Mouse (Mus musculus) stomach, postnatal 0 days (tissue): ENCODE results near the gene Ubr2. TPM values are rescaled to one million over a fixed set of nuclear protein-coding genes. Genes with fewer than 3 reads are reported as not detected.

Experiments
- ATAC-seq: fragments of 200-750 bp; cut with Nextera tagmentation; 2 replicates; pipeline ENCODE4 v1.8.0; 2017; ENCODE audit not compliant: low FRiP score, low TSS enrichment
- DNase-seq: peaks from one replicate; pipeline ENCODE4 v3.0.0-alpha.2; 2016; ENCODE audit warnings: low spot score
- H3K27ac ChIP-seq: fragments of 300-500 bp; sonication (generic); replicated peaks from 2 replicates; pipeline ENCODE4 v1.5.1; 2014; ENCODE audit warnings: mild to moderate bottlenecking, control low read depth
- H3K27me3 ChIP-seq: fragments of 300-500 bp; sonication (generic); 2 replicates; pipeline ENCODE4 v1.6.1; 2014; ENCODE audit warnings: low read length; ENCODE audit not compliant: control insufficient read depth, insufficient read depth
- H3K36me3 ChIP-seq: fragments of 300-500 bp; sonication (generic); 2 replicates; pipeline ENCODE4 v1.6.1; 2014; ENCODE audit warnings: low read length, mixed read lengths; ENCODE audit not compliant: control insufficient read depth, insufficient read depth
- H3K4me1 ChIP-seq: fragments of 300-500 bp; sonication (generic); replicated peaks from 2 replicates; pipeline ENCODE4 v1.6.1; 2014; ENCODE audit warnings: antibody characterized with exemption; ENCODE audit not compliant: control insufficient read depth, insufficient read depth
- H3K4me2 ChIP-seq: fragments of 300-500 bp; sonication (generic); replicated peaks from 2 replicates; pipeline ENCODE4 v1.6.1; 2014; ENCODE audit warnings: low read depth, mild to moderate bottlenecking, control low read depth, moderate library complexity
- H3K4me3 ChIP-seq: fragments of 300-500 bp; sonication (generic); 2 replicates; pipeline ENCODE4 v1.5.1; 2014; ENCODE audit warnings: low read depth, low read length, control low read depth
- H3K9ac ChIP-seq: fragments of 300-500 bp; sonication (generic); 2 replicates; pipeline ENCODE4 v1.6.1; 2014; ENCODE audit warnings: mild to moderate bottlenecking, low read length, control low read depth, mixed read lengths
- H3K9me3 ChIP-seq: fragments of 300-500 bp; sonication (generic); 2 replicates; pipeline ENCODE4 v1.6.1; 2016; ENCODE audit warnings: low read length; ENCODE audit not compliant: control insufficient read depth
- CTCF ChIP-seq: IDR thresholded peaks from 2 replicates; pipeline ENCODE4 v1.5.1; 2016; ENCODE audit warnings: antibody characterized with exemption, low read depth, mild to moderate bottlenecking, moderate library complexity
- EP300 ChIP-seq: optimal IDR thresholded peaks from 2 replicates; pipeline ENCODE3; 2016; ENCODE audit warnings: antibody characterized with exemption
- WGBS: fragments of 180-500 bp; shearing (Covaris S2); extraction: QIAGEN DNeasy Blood & Tissue Kit; methylation state at CpG from one replicate; pipeline ENCODE4 v1.1.7; 2014; 5-methylcytosine and 5-hydroxymethylcytosine counted together
- polyA plus RNA-seq: library from polyadenylated mRNA; unstranded; fragments of >200 nt; fragmentation: Nextera tagmentation; extraction: Ambion mirVana; gene quantifications from 2 replicates; pipeline ENCODE4 v1.2.1, GENCODE M21; 2015

Gene Ubr2
- polyA plus RNA-seq, 1 experiment from 2014 or later = 5.9 TPM

DNA sequence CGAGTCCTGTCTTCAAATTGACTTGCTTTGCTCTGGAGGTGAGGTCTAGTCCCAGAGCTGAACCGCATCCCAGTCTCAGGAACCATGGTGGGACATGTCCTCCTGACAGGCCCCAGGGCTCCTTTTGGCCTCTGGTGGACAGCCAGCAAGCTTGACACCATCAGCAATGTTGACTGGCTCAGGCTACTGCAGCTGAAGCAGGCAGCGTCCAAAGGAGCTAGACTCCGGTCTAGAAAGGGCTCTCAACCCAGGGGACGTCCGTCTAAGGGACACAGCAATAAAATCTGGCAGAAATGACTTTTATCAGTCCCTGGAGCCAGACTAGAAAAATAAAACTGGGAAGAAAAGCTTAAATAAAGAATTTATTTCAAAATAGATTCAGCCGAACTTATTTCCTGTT, 80.5 kb downstream of the Ubr2 start:
- no peak overlapping the region for H3K27ac ChIP-seq
- no peaks in the 10 kb centered on the region for H3K27me3 ChIP-seq
- H3K36me3 ChIP-seq = peaks cover 35% of the 10 kb centered on the region
- no peaks in the 10 kb centered on the region for H3K4me1 ChIP-seq
- TF ChIP-seq CTCF = no peak
- TF ChIP-seq EP300 = no peak
- no peak overlapping the region for H3K9ac ChIP-seq
- no peak for DNase-seq
- H3K9me3 ChIP-seq = no peaks in the 10 kb centered on the region
- H3K4me2 ChIP-seq = no peak overlapping the region
- no peak overlapping the region for H3K4me3 ChIP-seq
- no peak for ATAC-seq
- 84% methylated on average over 7 of the region's 7 CpGs for WGBS

GRCm38 (mm10) chr17:46929277-46929676, 81.1 kb downstream of the Ubr2 start:
- peak; percentile 34 for DNase-seq
- no peak for ATAC-seq
- 61% methylated on average over 12 of the region's 12 CpGs for WGBS
- H3K36me3 ChIP-seq = peaks cover 35% of the 10 kb centered on the region
- H3K4me2 ChIP-seq = no peak overlapping the region
- H3K9ac ChIP-seq = no peak overlapping the region
- H3K4me3 ChIP-seq = no peak overlapping the region
- no peaks in the 10 kb centered on the region for H3K9me3 ChIP-seq
- H3K27me3 ChIP-seq = no peaks in the 10 kb centered on the region
- no peaks in the 10 kb centered on the region for H3K4me1 ChIP-seq
- 0 out of 2 replicates have a peak overlapping the region, but pooled peaks have one; percentile 40 for H3K27ac ChIP-seq
- TF ChIP-seq EP300 (no peak), CTCF (no peak)

- Histone ChIP-seq H3K9ac (no peak overlapping the region), H3K27ac (no peak overlapping the region), H3K4me1 (no peaks in the 10 kb centered on the region), H3K36me3 (peaks cover 29% of the 10 kb centered on the region), H3K9me3 (no peaks in the 10 kb centered on the region), H3K4me2 (no peak overlapping the region), H3K27me3 (no peaks in the 10 kb centered on the region), H3K4me3 (no peak overlapping the region)
- DNase-seq = no peak
- TF ChIP-seq CTCF (no peak), EP300 (no peak)
- no peak for ATAC-seq
- WGBS = 97% methylated on average over 5 of the region's 5 CpGs
Measured at GRCm38 (mm10) chr17:46927781-46928180, 82.6 kb downstream of the Ubr2 start.

DNA sequence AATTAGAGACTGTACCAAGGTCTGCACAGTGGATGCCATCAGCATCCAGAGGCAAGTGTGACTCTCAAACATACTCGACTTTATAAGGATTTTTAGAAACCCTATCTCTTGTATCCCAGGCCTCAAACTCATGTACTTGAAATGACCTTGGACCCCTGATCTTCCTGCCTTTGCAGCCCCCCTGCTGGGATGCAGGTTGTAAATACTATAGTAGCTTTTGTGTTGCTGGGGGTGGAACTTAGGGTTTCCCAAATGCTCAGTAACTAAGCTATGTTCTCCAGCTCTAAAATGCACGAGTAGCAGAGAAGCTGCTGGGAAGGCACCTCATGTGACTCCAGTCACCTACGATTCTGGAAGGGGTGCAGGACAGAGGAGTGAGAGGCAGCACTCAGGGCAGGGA, 83.4 kb downstream of the Ubr2 start:
- Histone ChIP-seq H3K4me2 (no peak overlapping the region), H3K36me3 (peaks cover 25% of the 10 kb centered on the region), H3K4me3 (no peak overlapping the region), H3K27me3 (no peaks in the 10 kb centered on the region), H3K4me1 (no peaks in the 10 kb centered on the region), H3K27ac (no peak overlapping the region), H3K9me3 (no peaks in the 10 kb centered on the region), H3K9ac (no peak overlapping the region)
- DNase-seq = no peak
- TF ChIP-seq CTCF (no peak), EP300 (no peak)
- WGBS = 66% methylated on average over 3 of the region's 3 CpGs
- ATAC-seq = no peak

GRCm38 (mm10) chr17:46926192-46926591, 84.2 kb downstream of the Ubr2 start:
- Histone ChIP-seq H3K4me1 (no peaks in the 10 kb centered on the region), H3K4me2 (no peak overlapping the region), H3K27me3 (no peaks in the 10 kb centered on the region), H3K36me3 (peaks cover 18% of the 10 kb centered on the region), H3K9me3 (no peaks in the 10 kb centered on the region), H3K4me3 (no peak overlapping the region), H3K9ac (no peak overlapping the region), H3K27ac (no peak overlapping the region)
- TF ChIP-seq EP300 = no peak
- TF ChIP-seq CTCF = no peak
- 62% methylated on average over 6 of the region's 6 CpGs for WGBS
- ATAC-seq (no peak), DNase-seq (no peak)

DNA sequence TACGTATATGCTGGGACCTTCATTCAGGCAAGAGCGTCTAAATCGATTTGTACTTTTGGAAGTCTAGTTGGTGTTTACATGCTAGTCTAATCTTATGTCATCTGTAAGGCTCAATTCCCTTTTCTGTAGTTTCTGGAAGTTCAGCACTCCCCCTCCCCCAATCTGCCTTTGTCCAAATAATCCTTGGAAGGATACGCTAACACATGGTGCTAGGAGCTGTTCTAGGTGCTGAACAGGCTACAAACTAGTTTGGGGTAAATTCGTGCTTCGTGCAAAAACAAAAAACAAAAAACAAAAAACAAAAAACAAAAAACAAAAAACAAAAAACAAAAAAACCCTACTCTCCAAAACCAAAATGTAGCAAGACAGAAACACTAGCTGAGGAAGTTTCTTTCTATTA, 89.5 kb downstream of the Ubr2 start:
- H3K9ac ChIP-seq = no peak overlapping the region
- 48% methylated on average over 6 of the region's 6 CpGs for WGBS
- ATAC-seq (no peak), DNase-seq (no peak)
- H3K4me2 ChIP-seq = no peak overlapping the region
- no peak overlapping the region for H3K27ac ChIP-seq
- H3K27me3 ChIP-seq = no peaks in the 10 kb centered on the region
- TF ChIP-seq EP300 (no peak), CTCF (no peak)
- H3K4me3 ChIP-seq = no peak overlapping the region
- no peaks in the 10 kb centered on the region for H3K9me3 ChIP-seq
- H3K36me3 ChIP-seq = no peaks in the 10 kb centered on the region
- no peaks in the 10 kb centered on the region for H3K4me1 ChIP-seq
